Mouse (Mus musculus): ENCODE measurements around the gene Fggy.
A peak's percentile ranks its signal among the peaks of the same experiment; 100 is the strongest.

Gene Fggy

DNA sequence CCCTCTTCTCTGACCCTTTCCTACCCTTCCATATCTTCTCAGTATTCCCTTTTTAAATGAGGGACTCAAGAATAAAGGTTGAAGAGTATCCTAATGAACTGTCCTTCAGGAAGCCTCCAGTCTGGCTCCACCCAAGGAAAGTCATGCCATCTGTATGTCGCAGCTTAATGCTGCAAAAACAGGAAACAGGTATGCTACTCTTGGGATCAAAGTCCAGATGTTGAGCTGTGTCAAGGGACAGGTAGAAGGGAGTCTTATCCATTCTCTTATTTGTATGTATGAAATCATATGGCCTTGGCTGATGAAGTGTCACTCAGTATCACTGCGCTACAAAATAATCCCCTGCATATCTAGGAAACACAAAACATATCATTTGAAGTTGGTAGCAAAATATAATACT is 294.9 kb downstream of the Fggy start:
- no peak for DNase-seq (ENCODE audit: low read depth, low spot score)

DNA sequence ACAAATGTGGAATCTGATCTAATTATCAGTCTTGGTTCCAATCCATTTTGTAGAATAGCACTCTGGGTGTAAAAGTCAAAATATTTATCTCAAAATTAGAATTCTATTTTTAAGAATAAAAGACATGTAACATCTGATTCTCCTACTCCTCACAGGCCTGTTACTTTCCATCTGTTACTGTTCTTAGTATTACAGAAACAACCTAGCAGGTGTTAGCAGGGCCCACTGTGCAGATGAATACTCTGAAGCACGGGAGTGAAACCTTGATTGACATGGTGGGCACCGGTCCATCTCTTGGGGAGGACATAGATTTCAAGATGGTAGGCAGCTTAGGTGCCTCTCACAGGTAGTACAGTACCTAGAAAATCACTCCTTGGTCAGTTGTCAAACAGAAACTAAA is 298.7 kb downstream of the Fggy start:
- DNase-seq (ENCODE audit: low read depth, low spot score) = no peak

DNA sequence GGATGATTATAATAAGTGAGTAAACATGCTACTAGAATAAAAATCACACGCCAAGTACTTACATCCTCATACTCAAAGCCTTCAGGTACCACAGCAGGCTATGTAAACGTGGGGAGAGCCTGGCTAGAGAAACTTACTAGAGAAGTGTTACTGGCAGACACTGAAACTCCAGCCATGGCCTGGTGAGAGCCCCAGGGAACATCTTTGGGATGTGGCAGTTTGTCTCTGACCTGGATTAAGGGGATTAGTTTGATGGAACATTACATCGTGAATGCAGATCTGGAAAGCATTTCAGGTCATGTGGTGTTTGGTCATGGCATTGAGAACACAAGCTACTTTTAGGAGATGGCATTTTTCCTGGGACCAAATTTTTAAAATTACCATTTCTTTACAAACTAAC is 303.3 kb downstream of the Fggy start:
- no peak for DNase-seq (ENCODE audit: low read depth, low spot score)

DNA sequence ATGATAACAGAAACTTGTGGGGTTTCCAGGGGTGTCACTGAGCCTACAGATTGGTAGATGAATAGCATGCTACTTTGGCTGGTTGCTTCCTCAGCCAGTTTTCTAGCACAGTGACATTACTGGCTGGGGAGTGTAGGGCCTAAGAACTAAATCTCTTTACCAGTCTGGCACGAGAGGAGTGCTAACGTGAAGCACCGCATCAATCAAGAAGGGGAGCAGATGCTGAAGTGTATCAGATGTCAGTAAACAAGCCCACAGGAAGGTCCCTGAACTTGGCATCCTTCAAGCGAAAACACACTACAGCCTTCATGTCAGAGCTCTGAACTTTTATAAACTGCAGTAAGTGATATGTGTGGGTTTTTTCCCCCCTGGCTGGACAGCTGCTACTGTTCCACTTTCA is 303.8 kb downstream of the Fggy start:
- DNase-seq (ENCODE audit: low read depth, low spot score) = no peak

DNA sequence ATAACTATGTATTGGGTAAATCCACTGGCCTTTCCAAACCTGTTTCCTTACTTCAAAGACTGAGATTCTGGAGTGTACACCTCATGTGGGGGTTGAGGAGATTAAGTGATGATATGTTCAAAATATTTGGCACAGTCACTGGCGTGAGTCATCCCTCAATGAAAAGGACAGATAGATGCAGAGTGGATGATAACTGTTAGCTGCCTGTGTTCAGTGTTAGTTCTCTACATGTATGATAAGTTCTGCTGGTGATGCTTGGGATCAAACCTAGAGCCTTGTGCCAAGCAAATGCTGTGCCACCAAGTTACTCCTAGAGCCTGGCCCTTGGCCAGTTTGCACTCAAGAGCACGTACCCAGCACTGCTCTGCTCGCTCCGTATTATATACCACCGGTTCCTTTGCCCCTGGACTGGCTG is 304.4 kb downstream of the Fggy start:
- no peak for DNase-seq (ENCODE audit: low read depth, low spot score)

DNA sequence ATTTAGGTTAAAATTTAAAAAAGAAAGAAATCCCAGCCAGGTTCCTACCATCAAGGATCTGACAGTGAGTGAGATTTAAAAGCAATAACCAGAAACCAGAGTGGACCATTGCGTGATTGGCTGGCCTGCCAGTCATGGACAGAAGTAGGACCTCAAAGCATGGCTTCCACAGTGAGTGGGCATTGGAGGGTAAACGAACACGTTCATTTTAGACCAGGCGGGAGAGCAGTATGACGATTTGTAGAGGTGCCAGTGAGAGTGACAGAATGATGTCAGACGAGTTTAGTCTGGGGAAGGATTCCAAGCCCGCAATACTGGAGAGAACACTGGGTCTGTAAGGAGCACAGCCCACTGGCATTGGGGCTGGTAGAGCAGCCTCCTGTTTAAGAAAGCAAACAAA is 305.0 kb downstream of the Fggy start:
- DNase-seq (ENCODE audit: low read depth, low spot score) = no peak

DNA sequence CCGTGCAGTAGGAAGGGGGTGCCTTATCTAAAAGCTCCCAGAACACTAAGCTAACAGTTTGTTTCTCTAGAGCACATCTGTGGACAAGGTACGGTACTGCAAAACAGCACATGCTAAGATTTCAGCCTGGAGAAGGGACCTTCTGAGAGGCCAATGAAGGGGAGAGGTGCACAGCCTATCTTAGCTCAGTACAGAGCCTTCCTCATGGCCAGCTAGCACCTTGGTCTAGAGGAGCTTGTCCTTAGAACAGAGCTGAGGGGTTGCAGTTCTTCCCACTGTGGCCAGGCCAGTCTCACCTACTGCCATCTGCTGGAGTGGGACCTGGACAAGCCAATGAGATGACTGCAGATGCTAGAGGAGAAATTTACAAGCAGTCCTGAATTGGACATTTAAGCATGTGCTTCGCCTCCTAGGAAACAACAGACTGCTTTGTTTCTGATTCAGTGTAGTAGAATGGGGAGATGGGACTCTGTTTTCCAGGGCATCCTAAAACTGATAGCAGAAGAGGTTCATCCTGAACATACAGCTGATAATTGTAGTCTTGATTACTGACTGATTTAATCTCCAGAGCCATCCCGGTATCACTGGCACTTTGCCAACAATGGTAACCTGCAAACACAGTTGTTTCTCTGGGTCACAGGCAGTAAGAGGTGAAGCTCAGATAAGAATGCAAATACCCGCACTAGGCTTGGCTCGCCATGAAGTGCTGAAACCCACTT is 305.6 kb downstream of the Fggy start:
- no peak for DNase-seq (ENCODE audit: low read depth, low spot score)

DNA sequence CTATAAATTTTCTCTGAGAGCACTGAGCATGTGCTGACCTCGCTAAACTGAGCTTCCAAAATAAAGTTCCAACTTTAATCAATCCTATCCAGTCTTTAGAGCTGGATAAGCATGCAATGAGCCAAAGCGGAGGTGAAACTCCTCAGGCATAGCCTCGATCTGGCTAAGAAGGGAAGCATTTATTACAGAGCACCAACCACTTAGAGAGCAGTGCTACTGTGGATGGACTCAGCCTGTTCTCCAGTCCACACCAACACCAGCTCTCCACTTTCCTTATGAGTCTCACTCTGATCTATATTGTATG is 306.1 kb downstream of the Fggy start:
- no peak for DNase-seq (ENCODE audit: low read depth, low spot score)

DNA sequence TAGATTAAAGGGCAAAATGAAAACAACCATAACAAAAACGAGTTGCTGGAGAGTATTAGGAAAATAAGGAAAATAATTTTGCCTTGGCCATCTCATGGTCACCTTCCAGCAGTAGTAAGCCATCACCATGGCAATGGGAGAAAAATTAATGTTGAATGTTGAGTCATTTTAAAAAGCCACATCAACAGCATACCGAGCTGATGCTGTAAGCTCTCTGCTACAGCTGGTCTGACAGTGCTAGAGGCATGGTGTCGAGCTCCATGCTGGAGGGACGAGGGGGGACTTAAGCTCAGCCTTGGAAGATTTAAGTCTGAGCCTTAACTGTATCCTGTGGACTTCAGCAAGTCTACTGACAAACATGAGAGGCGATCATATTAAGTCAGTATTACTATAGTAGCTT is 307.9 kb downstream of the Fggy start:
- DNase-seq (ENCODE audit: low read depth, low spot score) = no peak

DNA sequence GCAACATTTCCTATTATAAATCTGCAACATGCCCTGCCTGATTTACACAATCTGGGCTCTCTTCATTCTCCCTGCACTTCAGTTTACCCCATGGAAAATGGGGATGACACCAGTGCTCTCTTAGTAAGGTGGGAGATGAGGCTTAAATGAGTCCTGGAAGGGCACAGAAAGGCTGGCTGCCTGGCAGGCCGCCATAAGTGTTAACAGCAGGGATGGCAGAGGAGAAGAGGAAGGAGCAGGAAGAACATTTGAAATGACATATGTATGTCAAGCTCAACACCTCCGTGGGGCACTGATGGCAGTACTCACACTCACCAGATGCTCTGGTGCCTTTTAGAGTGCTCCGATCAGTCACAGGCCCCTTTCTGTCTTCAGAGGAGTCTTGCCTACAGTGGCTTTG is 308.6 kb downstream of the Fggy start:
- no peak for DNase-seq (ENCODE audit: low read depth, low spot score)

DNA sequence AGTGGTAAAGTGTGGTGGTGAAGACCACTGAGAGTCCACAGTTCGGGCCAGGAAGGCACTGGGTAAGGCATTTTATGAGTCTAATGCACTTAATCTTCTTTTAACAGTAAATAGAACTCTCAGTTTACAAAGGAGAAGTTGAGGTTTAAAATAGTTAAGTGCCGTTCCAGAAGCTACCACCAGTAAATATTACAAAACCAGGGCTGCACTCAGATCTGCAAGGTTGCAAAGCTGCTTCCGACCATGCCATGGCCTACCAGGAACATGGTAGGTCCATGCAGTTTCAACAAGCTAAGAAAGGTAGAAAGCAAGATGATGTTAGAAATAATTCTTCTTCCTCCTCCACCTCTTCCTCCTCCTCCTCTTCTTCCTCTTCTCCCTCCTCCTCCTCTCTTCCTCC is 309.8 kb downstream of the Fggy start:
- DNase-seq (ENCODE audit: low read depth, low spot score) = no peak

DNA sequence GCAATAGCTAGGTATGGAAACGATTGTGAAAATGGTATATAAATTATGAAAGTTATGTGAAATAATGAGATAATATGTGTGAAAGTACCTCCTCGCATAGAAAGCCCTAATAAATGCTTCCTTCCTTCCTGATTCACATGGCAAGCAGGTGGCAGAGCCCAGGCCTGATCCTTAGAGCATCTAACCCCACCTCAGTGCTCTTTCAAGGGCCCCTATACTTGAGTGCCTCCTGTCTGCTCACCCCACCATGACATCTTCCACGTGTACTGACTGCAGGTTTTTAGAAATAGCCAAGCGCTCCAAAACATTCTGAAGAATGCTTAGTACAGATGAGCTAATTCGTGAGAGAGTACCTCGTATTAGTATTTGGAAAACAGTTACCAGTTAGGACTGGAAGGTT is 311.0 kb downstream of the Fggy start:
- no peak for DNase-seq (ENCODE audit: low read depth, low spot score)

DNA sequence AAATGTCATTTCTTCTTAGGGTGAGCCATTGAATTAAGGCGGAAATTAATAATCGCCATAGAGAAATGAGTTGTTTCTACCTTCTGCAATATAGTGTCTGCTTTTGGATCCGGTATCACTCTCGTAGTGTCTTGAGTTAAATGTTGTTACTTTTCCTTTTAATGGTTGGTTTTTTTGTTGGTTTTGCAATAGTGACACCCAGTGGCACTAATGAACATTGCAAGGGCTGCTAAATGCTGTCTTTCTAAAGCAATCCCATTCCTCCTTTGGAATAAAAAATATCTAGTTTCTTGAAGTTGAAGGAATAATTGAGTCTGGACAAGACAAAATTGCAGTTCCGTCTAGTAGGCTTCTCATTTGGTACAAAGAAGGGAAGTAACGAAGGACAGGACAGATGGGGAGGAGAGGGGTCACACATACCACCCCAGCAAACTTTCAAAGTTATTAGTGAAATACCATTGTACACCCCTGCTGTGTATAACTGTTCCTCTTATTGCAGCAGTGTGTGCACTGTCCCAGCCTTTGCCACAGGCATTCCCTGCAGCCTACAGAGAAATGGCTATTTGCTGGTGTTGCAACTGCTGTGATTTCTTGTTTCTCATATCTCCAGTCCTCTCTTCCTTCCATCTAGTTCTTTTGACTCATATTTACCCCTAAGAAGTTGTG is 314.0 kb downstream of the Fggy start:
- peak; percentile 49 for DNase-seq (ENCODE audit: low read depth, low spot score)

DNA sequence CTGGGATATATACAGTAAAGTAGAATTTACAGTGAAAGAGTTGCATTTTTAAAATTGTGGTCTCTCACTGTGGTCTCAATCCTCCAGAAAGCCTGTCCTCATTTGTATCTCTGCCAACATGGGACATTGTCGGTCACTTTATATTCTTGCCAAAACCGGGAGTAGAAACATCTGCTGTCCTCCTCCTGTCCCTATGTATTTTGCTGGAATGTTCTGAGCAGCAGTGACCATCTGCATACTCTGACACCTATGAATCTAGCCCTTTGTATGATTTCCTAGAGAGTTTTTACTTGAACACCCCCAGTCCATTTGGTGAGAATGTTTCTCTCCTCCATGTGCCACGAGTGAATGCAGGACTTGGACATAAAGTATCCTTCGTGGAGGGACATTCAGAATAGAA is 318.6 kb downstream of the Fggy start:
- DNase-seq (ENCODE audit: low read depth, low spot score) = no peak

DNA sequence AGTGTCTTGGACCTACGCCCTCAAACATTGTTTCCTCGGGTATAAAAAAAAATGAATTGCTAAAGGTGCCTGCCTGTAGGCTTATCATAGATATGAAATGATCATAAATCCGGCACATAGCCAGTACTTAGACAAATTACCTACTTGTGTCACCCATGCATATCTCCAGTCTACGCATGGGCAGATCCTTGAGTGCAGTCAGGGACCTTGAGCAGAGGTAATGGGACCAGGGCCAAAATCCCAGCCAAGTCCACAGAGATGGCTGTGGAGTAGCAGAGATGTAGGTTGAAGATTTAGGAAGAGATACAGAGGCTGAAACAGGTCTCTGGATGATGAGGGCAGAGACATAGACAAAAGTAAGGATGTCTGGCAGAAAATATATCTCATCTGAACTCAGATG is 320.1 kb downstream of the Fggy start:
- DNase-seq (ENCODE audit: low read depth, low spot score) = no peak

DNA sequence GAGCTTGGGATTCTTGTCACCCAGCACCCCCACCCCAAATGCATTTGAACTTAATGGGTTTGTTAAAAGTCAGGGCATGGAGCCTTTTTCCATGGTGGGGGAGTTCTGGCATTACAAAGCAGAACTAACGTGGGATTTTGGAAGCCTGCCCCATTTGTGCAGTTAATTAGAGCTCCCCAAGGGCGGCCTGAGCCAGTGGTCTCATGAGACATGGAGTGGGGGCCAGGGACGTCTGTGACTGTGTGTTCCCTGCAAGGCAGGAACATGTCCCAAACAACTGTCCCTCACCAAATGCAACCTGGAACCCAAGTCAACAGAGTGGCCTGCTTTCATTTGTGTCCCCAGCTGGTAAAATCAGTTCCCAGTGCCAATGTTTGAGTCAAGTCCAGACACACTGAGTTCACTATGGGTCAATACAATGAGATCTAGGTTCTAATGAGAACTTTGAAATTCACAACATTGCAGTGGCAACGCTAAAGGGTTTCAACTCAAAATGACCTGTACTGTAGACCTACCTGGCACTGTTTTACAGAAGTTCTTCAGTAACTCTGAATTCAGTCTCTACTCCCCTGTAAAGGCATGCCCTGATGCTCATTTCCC is 324.5 kb downstream of the Fggy start:
- no peak for DNase-seq (ENCODE audit: low read depth, low spot score)

DNA sequence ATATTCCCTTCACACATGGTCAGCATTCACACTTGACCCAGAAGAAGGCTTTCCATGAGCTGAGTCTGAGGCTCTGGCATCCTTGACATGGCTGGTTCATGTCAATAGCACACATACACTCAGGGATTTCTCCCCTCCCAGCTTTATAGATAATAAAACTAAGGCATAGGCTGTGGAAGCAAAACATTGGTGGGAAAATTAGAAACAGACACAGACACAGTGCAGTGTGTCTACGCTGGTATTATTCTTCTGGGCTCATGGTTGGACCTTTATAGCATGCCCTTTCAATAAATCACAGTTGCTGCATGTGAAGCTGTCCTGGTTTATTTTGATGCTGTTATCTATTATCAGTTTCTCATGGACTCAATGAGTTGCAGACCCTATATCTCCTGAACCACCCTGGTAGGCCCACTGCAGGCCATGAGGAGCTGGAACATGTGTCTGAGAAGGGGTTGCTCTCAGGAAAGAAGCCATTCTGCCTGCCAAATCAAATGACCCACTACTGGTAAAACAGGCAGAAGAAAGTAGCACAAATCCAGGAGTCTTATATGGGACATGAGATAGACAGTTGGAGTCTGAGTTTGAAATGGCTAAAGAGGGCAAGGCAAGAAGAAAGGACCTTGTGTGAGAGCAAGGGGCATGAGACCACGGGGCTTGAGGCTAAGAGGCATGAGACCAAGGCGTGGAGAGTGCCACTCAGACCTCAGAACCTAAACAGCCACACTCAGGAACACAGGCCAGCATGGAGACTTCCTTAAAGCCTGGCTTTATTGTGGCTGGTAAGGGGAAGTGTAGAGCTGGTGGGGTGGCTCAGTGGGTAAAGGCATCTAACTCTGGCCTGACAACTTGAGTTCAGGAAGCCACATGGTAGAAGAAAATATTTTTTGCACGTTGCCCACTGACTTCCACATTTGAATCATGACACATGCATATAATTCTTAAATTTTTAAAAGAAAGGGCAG is 327.2 kb downstream of the Fggy start:
- no peak for DNase-seq (ENCODE audit: low read depth, low spot score)

DNA sequence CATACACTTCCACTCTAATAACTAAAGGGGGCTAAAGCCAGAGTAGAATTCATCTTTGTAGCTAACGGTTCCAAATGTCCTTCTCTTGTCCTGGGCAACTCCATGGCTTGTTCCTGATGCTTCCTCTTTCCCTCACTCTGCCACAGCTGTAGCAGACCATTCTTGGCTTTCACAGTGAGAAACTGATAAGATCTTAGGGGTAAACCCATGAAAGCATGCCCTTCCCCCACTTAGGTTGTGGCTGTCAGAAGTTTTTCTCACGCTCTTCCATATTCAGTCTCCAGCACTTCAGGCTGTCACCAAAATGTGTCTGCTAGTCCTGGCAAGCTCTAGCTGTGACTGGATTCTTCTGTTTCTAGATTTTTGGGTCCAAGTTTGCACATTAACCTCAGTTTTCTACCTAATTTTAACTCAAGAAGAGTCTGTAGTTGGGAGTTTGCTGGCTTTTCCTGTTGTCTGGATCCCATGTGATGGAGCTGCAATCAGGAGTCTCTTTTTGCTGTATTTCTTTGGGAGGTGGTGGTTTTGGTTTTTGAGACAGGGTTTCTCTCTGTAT is 338.0 kb downstream of the Fggy start:
- no peak for DNase-seq (ENCODE audit: low read depth, low spot score)

DNA sequence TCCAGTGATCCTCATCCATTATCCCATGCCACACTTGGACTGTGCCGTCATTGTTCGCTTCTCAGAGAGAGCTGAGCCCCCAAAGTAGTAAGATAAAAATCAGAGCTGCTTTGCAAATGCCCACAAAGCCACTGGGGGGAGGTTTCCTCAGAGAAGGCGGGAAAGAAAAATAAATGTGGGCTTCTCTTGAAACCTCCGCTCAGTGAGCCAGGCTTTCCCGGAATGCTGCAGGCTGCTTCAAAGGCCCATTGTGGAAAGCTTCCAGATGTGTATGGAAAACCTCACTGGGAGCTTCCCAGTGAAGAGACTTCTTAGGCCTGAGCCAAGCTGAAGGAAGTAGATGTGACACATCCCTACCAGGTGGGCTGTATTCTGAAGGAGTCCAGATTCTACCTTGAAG is 339.3 kb downstream of the Fggy start:
- DNase-seq (ENCODE audit: low read depth, low spot score) = no peak

DNA sequence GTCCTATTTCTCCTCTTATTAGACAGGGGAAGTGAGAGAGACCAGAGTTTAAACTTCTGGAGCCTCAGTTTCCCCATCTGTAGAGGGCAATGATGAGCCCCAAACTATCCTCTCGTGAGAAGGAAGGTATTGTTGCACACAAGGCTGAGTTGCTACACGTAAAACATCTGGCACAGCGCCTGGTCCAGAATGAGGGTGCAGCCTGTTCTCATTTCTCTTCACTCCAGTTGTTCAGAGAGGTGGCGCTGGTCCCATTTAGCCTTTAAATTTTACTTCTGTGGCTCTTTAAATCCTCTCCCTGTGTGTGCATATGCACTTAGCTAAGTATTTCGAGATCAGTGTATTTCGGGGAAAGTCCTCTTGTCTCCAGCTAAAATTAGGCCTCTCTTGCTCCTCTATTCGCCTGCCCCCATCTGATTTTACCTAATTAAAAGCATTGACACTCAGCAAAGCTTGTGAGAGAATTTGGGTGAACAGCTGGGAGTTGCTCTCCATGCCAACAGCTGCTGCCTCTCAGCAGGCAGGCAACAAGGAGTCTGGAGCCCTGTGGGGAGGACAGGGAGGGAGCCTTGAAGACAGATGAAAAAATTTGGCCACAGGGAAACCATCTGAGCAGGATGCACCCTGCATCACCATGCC is 340.0 kb downstream of the Fggy start:
- no peak for DNase-seq (ENCODE audit: low read depth, low spot score)

DNA sequence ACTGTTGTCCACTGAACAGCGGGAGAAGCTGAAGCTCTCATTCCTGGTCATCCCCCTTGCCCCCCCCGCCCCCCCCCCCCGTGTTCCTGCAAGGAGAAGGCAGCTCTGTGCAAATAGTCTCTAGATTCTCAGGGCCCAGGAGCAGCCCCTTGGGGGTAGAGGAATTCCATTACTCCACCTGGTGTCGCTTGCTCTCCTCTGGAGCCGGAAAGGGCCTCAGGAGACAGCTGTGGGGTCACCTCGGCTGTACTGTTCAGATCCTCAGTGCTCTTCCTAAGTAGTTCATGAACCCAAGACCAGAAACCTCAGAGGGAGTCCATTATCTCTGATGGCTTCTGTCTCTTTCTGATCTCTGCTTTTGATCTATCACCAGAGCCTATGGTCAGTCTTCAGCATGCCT is 341.4 kb downstream of the Fggy start:
- no peak for DNase-seq (ENCODE audit: low read depth, low spot score)

All from embryo, embryonic 11.5 days (tissue).